Mouse (Mus musculus) 3T3-L1 (cell line): ENCODE measurements around the gene Nox4.

Experiments used
- DNase-seq: peaks from one replicate; pipeline ENCODE4 v3.0.0-alpha.2; 2015; ENCODE audit warnings: low read depth, low spot score

Gene Nox4

DNA sequence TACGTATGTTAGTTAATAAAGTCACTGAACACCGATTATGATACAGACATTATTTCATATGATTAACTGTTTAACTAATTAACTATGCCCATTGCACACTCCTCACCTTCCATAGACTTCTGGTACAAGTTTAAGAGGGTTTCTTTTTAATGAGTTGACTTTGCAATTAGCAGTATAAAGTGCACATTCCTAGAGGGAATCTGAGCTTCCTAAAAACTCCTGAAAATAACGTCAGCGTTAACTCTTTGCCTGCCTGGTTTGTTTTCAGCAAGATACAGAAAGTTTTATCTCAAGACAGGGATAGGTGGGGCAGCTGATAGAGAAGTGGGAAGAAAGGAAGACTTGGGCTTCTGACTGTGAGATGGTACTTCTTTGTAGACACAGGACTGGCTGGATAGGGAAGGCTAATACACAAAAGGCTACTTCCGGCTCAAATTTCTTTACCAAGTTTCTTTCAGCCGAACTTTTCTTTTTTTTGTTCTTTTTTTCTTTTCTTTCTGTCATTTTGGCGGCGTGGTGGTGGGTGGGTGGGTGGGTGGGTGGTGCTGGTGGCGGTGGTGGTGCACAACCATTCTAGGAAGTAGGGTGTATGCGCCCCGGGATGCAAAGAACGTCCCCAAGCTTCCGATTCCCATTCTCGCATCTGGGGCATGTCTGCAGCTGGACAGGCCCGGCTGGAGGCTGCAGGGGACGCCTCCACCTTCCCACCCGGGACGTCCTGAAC is at the start of gene Nox4:
Gene Nox4 (plus strand): TSS at position 241 of the 724 bp plus-strand sequence.
- DNase-seq = peak; percentile 16

- DNase-seq = peak; percentile 83
These were observed 41.1 kb upstream of the Nox4 start for GRCm38 (mm10) chr7:87204751-87205150.

DNA sequence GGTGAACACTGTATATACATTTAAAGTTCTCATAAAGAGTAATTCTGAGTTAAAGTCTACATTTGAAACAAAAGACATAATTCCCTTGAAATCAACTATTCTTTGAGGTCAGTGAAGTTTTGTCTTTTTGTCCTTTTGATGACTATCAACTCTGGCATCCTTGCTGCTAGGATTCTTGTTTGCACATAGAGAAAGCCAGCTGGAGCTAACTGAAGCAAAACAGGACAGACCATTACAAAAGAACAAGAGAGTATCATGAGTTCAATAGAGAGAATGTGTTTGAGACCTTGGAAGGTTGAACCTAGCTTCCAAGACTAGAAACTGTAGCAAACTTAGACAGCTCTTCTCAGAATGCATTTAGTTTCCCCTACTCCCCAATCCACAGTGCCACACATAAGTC is 24.2 kb upstream of the Nox4 start:
- DNase-seq = no peak

DNA sequence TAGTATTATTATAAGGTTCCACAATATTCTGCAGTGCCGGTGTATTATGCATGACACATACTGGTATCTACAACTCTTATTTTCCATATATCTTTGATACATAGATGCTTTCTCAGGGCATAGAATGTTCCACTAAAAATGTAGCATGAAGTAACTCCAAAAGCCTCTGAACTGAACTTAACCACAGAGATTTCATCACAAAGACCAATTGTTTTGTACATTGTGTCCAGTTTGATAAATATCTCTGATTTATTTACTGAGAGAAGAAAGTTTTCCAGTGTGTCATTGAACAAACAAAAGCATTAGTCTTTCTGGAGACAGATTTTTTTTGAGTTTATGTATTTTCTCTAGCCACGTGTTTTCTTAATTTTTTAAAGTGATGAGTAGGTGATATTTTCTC is 23.1 kb upstream of the Nox4 start:
- DNase-seq = peak; percentile 53

GRCm38 (mm10) chr7:87225617-87226016 is 20.3 kb upstream of the Nox4 start:
- DNase-seq = no peak

DNA sequence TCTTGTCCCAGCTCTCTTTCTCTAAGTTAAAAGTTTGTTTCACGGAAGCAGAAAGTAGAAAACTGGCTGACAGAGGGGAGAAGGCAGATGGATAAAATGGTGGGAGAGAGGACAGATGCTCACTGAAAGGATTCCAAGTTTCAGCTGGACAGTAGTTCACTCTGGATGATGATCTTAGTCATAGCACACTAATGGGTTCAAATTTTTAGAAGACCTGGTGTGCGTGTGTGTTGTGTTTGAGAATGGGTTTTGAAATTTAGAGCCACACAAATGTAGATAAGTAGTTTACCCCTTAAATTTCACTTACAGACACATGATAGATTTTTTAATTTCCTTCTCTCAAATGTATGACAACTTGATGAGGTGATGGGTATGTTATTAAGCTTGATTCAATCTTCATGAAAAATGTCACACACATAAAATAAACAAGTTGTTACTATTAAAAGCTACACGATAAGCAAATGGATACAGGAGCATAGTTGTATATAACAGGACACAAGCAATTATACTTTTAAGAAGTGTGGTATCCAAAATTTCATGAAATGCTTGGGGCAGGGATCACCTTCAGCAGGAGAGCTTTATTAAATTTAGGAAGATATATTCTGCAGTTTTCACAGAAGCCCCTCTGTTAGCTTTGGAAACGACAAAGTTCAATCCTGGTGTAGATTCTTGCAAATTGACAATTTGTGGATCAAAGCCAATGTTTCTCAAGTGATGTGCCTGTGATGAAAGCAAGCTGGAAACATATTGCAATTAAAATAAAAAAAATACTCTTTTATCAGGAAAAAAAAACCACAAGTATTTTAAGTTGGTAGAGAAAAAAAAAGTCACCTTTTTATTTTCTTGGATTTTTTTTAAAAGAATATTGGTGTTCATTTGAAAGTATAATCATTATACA is 18.6 kb upstream of the Nox4 start:
- DNase-seq = no peak

- DNase-seq = no peak
These were observed 16.4 kb upstream of the Nox4 start for GRCm38 (mm10) chr7:87229502-87229901.

DNA sequence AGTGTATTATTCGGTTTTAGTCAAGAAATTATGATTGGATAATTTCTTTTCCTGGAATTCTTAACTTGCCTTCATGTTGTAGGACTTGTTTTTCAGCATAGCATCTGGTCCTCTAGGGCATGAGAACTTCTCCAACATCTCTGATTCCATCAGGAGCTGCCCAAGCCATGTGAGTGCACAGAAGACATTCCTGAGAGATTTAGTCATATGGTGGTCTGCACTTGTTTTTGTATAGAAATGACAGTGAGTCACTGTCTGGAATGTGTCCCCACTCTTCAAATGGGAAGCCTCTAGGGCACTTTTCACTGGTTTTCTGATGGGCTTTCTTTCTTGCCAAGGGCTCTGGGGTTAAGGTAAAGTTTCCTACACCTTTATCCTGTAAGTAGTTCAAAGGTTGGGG is 4.8 kb upstream of the Nox4 start:
- DNase-seq = peak; percentile 77

- DNase-seq = peak; percentile 50
These were observed 661 bp downstream of the Nox4 start for GRCm38 (mm10) chr7:87246580-87246934.

GRCm38 (mm10) chr7:87246940-87247339 is 1.0 kb downstream of the Nox4 start:
- no peak for DNase-seq

GRCm38 (mm10) chr7:87247926-87248325 is 2.0 kb downstream of the Nox4 start:
- peak; percentile 19 for DNase-seq

GRCm38 (mm10) chr7:87252071-87252470 is 6.2 kb downstream of the Nox4 start:
- no peak for DNase-seq

GRCm38 (mm10) chr7:87277225-87277624 is 31.3 kb downstream of the Nox4 start:
- peak; percentile 84 for DNase-seq

- DNase-seq = no peak
These were observed 57.9 kb downstream of the Nox4 start for GRCm38 (mm10) chr7:87303726-87304315.

GRCm38 (mm10) chr7:87321571-87321970 is 75.7 kb downstream of the Nox4 start:
- DNase-seq = peak; percentile 29

DNA sequence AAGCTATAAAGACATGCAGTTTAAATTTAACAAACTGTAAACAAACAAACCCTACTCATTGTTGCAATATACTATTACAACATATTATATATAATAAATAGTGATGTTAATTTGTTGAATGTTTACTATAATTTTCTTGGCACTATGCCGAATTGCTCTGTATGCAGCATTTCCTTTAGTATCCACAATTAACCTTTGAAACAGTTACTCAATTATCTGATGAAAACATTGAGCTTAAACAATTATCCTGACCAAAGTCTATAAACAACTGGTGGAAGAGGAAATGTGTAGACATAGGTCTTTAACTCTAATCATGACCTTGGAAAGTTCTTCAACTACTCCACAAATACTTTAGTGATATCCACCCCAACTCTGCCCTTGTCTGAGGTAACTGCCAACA is 76.2 kb downstream of the Nox4 start:
- no peak for DNase-seq

GRCm38 (mm10) chr7:87330782-87331558 is 85.1 kb downstream of the Nox4 start:
- DNase-seq = peak; percentile 82

GRCm38 (mm10) chr7:87345598-87345997 is 99.7 kb downstream of the Nox4 start:
- peak; percentile 75 for DNase-seq

DNA sequence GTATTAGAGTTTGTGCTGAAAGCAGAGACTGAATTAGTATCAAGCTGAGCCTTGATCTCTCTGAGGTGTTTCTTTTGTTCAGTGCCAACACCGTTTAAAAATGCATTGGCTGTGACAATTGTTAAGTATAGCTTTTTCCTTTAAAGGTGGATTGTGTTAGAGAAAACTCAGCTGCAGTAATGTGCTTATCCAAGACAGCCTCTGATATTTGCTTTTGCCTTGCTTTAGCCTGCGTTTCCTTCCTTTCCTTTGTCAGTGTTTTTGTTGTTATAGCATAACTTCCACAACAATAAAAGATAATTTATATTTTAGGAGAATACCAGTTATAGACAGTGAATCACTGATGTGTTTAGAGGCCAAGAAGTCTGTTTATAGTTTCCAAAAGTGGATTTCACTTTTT is 106.9 kb downstream of the Nox4 start:
- no peak for DNase-seq

GRCm38 (mm10) chr7:87367834-87368233 is 121.9 kb downstream of the Nox4 start:
- no peak for DNase-seq

DNA sequence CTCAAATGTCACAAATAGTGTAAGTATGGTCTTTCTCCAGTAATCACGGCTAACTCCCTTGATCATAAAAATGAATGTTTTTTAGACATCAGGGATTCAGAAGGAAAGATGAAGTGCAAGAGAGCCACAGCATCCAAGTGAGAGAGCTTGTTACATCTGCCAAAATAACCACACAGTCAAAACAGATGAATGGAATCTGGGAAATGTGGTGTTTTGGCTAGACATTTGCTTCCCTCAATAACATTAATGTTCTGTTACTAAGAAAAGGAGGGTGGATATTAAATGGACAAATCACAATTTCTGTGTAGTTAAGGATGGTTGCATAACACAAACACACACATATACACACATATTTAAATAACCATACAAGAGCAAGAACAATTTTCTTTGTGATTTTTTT is 123.2 kb downstream of the Nox4 start:
- peak; percentile 4 for DNase-seq

- DNase-seq = no peak
These were observed 124.9 kb downstream of the Nox4 start for GRCm38 (mm10) chr7:87370789-87371188.
